Mouse (Mus musculus): ENCODE data around the gene Rela.
"Not testable (repeated sequence)": the region's sequence is repeated elsewhere in the genome, so short reads cannot be mapped to it uniquely, and the experiment has no call there.

Rela gene

DNA sequence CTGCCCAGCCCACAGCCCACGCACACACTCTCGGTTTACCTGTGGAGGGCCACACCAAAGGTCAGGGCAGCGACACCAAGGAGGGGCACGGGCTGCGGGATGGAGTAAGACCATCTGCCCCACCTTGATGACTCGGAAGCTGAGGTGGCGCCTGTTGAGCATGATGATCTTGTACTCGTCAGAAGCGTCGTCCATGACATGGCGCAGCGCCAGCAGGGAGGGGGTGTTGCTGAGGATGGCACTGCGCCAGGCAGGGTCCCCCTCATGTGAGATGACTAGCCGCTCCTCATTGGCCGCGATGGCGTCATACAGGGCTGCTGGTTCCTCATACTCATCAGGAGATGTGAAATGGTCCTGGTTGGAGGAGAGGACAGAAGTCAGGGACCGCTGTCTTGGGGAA, 29.1 kb downstream of the Rela start:
- no peak for DNase-seq (ENCODE audit: low spot score)

DNA sequence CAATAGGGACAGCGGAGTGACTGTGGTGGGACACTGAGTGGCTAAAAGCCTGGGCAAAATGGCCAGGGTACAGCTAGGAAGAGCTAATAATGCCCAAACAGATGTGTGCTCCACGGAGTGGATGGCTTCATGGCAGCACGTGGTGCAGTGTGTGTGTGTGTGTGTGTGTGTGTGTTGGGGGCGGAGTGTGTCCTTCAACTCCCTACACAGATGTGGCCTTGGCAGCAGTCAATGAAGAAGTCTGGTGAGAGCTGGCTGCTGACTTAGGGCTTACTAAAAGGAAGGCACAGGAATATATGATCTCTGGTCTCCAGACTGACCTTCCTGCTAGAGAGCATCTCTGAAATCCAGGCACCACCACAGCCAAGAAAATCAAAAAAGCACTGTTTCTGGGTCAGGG, 31.1 kb downstream of the Rela start:
- DNase-seq (ENCODE audit: low spot score), result no peak

- DNase-seq (ENCODE audit: low spot score), result no peak
Measured at GRCm38 (mm10) chr19:5680432-5680831, 43.1 kb downstream of the Rela start.

DNA sequence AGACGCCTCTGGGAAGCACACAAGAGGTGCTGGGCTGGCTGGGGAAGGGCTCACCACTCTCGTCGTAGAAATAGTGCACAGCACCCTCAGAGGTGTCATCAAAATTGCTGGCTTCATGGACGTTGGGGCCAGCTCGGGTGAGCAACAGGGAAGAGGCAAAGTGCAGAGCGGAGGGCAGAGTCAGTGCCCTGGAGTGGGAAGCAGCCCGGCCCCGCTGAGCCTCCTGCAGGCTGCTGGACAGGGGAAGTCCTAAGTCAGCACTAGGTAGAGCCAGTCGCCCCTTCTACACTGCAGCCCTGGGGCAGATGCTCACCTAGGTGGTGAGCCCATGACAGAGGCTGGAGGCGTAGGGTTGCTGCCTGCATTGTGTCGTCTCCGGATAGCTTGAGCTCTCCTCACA, 47.0 kb downstream of the Rela start:
- DNase-seq (ENCODE audit: low spot score), result no peak

DNA sequence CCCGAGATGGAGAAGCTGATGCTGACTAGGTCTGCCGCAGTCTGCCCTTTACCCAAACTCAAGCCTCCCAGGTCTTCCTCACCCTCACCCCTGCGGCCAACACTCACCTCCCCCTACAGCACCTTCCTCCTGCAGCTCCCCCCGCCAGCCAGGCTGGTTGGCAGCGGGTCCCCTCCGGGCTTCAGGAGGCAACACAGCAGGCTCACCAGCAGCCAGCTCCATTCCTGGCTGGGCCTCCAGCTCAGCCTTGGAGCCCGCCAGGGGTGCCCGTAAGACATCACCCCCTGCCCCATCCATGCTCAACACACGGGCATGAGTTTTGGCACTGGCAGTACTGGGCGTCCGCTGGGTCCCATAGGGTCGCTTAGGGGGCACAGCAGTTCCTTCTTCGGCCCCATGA, 47.7 kb downstream of the Rela start:
- DNase-seq (ENCODE audit: low spot score), result no peak

DNA sequence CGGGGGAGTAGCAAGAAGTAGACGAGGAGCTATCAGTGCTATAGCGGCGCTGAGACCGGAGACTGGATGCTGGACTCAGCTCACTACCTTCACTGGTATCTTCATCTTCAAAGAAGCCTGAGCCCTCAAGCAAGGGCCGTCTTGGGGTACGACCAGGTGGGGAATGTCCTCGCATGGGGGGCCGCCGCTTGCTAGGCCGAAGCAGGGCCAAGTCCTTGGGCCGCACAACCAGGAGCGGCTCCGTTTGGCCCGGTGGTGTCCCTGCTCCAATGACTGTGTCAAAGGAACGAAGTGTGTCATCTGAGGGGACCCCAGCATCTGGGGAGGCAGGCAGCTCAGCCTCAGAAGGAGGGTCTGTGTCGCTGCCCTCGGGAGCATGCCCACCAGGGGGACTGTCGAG, 48.1 kb downstream of the Rela start:
- no peak for DNase-seq (ENCODE audit: low spot score)

DNA sequence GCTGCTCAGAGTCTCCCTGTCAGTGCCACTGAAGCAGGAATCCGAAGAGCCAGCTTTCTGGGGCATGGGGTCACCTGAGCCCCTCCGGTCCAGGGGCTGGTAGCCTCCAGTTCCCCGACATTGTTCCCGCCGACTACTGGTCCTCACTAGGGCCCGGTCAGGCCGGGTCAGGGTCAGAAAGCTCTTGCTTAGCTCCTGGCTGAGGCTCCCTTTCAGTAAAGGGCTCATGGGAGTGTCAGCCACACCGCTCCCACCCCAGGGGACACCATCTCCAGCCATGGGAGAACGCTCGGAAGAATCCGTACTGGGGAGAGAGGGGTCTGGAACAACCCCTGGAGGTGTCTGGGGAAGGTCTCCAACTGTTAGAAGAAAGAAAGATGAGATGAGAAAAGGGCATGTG, 48.6 kb downstream of the Rela start:
- no peak for DNase-seq (ENCODE audit: low spot score)

GRCm38 (mm10) chr19:5686437-5686836, 49.2 kb downstream of the Rela start:
- no peak for DNase-seq (ENCODE audit: low spot score)

DNA sequence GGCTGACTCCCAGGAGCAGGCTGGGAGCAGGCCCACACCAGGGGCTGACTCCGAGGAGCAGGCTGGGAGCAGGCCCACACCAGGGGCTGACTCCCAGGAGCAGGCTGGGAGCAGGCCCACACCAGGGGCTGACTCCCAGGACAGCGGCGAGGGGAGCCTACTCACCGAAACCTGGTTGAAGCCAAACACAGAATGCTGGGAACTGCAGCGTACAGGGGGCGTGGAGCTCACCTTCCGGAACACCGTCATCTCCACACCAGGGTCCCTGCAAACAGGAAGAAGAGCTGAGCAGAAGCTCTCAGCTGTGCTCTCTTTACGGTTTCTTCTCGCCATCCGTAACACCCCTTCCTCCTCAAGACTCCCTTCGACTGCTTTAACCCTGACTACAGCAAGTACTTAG, 49.7 kb downstream of the Rela start:
- DNase-seq (ENCODE audit: low spot score), result not testable (repeated sequence)

DNA sequence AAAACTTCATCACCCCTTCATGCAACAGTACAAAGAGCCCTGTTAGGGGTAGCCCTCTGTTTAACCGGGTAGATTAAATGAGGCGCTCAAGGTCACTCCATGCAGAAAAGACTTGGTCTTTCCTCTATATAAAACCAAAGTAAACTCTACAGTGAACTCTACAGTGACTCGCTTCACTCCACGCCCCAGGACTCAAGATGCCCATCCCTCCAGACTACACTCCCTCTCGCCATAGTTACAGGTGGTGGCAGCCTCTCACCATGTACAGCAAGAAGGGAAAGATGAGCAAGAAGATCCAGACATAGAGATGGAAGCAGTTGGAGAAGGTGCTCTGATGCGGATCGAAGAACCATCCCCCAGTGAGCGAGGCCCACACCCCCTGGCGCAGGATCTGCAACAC, 50.5 kb downstream of the Rela start:
- no peak for DNase-seq (ENCODE audit: low spot score)

GRCm38 (mm10) chr19:5688200-5689087, 51.2 kb downstream of the Rela start, which contains the start of the genes Map3k11 and Pcnx3:
TSS of gene Map3k11 (plus strand) at chr19:5688742.
TSS of gene Pcnx3 (minus strand) at chr19:5688908.
- peak; percentile 98 for DNase-seq (ENCODE audit: low spot score)

DNA sequence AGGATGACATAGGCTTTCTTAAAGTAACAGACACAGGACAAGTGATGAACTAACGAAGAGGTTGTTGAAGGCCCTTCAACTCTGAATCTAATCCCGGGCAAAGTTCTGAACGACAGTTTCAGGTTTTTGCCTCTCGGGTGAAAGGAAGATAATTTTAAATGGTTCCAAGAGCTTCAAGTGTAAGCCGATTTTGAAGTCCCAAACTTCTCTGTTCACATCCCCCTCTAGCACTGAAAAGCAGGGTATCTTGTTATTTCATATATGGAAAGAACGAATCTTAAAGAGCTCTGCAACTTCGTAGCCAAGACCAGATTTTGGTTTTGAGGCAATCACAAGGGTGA, 51.8 kb downstream of the Rela start:
- DNase-seq (ENCODE audit: low spot score), result no peak

DNA sequence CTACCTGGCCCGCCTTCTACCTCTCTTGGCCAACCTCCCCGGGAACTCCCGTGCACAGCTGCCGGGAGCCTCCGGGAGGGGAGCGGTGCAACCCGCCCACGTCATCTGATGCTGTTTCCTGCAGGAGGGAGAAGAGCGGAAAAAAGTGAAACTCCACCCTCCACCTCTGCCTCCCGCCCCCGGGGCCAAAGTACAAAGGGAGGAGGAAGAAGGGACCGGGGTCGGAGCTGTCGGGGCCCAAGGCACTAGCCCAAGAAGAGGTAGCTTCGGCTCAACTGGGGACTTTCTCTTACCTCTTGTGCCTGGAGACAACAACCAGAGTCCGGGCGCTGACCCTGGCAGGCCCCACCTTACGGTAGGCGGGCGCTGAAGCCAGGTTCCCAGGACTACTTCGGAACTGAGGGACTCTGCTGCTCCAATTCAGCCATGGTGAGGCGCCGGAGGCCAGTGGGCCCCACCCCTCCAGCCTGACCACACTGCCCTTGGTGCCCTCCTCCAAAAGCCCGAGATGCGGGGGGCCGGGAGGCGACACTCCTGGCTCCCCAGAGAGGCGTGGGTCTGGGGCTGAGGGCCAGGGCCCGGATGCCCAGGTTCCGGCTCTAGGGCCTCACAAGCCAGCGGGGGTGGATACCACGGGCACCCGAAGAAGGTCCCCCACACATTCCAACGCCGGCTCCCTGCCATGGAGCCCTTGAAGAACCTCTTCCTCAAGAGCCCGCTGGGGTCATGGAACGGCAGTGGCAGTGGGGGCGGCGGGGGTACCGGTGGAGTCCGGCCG, 52.5 kb downstream of the Rela start:
- peak; percentile 79 for DNase-seq (ENCODE audit: low spot score)

DNA sequence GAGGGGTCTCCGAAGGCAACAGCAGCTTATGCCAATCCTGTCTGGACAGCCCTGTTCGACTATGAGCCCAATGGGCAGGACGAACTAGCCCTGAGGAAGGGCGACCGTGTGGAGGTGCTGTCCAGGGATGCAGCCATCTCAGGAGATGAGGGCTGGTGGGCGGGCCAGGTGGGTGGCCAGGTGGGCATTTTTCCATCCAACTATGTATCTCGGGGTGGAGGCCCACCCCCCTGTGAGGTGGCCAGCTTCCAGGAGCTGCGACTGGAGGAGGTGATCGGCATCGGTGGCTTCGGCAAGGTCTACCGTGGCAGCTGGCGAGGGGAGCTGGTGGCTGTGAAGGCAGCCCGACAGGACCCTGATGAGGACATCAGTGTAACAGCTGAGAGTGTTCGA, 53.1 kb downstream of the Rela start:
- no peak for DNase-seq (ENCODE audit: low spot score)

- DNase-seq (ENCODE audit: low spot score), result no peak
Measured at GRCm38 (mm10) chr19:5691601-5692000, 54.3 kb downstream of the Rela start.

- no peak for DNase-seq (ENCODE audit: low spot score)
Measured at GRCm38 (mm10) chr19:5692086-5692912, 55.0 kb downstream of the Rela start.

GRCm38 (mm10) chr19:5692913-5693396, 55.7 kb downstream of the Rela start:
- DNase-seq (ENCODE audit: low spot score), result peak; percentile 50

GRCm38 (mm10) chr19:5693801-5694200, 56.5 kb downstream of the Rela start:
- no peak for DNase-seq (ENCODE audit: low spot score)

DNA sequence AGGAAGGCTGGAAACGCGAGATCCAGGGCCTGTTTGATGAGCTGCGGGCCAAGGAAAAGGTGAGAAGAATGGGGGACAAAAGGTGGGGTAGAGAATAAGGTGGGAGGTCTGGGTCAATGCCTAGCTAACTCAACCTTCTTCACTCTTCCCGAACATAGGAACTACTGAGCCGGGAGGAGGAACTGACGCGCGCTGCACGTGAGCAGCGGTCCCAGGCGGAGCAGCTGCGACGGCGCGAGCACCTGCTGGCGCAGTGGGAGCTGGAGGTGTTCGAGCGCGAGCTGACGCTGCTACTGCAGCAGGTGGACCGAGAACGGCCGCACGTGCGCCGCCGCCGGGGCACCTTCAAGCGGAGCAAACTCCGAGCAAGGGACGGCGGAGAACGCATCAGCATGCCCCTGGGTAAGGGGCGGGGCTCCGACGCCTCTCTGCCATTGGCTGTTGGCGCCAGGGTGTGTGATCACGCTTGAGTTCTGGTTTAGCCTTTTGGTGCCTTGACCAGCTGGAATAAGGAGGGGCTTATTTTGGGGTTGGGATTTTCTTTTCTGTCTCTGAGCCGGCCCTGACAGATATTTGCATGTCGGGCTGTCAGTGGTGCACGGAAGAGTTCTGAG, 58.7 kb downstream of the Rela start:
- no peak for DNase-seq (ENCODE audit: low spot score)

All from layer of hippocampus, adult 11-12 months (tissue).